Mouse (Mus musculus): ENCODE results near the gene Odf2l.

Gene Odf2l

DNA sequence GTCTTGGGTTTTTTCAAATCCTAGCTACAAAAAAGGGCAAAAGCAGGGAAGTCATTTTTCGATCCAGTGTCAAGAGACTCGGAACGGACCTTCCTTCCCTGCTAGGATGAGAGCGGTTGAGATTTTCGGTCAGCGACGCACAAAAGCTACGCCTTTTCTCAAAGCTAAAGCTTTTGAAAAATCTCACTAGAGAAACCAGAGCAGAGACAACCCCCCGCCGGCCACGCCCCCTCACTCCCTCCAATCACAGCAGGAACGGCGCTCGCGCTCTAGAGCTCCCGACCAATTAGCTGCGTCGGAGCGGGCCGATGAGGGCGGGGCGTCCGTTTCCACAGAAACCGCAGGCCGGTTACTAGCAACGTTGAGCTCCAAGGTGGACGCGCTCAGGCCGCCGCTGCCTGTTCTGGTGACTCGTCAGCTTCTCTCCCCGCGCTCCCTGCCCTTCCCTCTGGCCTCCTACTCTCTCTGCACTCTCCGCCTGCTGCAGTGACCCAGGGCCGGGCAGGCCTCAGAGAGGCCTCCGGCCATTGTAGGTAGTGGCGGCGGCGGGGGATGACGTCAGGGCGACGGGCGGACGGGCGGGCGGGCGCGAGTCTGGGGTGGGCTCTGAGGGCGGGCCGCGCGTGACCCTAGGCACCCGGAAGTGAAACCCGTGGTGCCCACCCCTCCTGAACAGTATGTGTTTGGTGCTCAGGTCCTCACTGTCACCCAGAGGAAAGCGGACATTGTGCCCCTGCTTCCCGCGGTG lies at the start of gene Odf2l:
TSS of gene Odf2l (plus strand) at position 335 of the 748 bp plus-strand sequence.
- peak; percentile 98 for DNase-seq

DNA sequence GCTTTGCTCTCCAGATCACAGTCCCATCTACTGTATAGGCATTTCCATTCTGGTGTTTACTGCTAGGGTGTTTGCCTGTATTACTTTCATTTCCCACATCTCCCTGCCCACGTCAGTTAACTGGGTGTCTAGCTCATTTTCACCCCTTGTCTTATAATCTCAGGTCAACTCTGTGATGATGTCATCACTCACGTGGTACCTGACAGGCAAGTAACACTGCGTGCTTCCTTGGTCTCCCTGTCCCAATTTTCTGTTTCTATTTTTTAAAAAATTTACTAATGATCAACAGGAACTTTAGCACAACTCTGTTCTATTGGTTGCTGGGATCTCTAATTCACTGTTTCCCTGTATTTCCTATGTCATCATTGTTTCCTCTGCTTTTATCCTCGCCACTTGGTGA lies 49.4 kb upstream of the Odf2l start:
- DNase-seq: no peak

DNA sequence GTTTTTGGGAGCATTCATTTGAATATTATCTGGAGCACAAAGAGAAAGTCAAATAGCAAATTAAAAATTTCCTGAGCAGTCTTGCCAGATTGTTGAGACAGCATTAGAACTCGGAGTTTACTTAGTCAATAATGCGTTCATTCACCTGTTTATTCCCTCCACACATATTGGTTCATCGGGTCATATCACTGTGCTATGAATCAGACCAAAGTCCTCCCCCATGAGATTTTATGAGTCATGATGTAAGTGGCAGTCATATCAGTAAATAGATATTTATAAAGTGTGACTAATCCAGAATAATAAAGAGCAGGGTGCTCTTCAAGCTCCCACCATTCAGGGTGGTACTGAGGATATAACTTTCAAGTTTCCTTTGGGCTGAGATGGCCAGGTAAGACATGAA lies 46.0 kb upstream of the Odf2l start:
- no peak for DNase-seq

DNA sequence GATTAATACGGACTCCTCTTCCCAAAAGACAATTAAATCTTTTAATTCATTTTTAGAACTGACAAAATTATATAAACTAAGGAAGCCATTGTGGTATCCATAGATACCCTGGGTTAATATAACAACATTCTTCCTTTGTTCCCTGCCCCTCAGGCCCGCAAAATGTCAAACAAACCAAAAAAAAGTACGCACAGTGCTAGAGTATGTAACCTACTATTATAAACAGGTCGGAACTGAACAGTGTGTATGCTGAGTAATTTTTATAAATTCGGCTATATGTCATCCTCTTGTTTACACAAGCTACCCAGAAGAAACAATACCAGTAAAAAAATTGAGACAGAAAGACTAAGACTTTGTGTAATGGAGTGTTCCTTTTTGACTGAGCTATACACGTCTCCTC lies 40.0 kb upstream of the Odf2l start:
- no peak for DNase-seq

DNA sequence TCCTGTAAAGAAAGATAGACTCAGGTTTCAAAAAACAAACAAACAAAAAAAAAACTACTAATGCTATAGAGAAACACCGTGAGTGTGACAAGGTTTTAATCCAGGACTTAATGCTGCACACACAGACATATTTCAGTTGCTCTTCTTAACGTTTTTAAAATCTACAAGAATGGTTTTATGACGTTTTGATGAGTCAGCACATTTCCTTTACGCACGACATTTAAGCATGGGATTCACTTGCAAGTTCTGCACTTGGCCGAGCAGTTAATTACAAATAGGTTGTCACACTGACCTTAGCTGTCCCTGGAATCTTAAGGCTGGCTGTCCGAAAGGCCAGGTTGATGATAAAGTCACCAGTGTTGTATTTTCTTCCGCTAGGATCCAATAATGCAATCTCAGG lies 37.5 kb upstream of the Odf2l start:
- DNase-seq: no peak

DNA sequence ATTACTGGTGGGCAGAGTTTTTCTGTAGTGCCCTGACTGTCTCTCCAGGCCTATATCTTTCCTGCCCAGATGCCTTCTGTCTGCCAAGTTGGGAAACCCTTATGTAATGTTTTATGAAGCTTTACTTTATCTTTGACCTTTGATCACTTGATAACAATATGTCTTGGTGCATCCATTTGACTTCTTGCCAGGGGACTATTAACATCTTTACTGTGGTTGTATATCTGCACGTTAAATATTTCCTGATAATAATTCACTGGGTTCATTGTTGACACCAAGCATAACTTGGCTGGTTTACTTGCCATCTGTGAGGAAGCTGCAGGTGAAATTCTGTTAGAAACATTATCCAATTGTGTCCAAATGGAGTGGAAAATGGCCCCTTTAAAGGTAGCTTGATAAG lies 35.3 kb upstream of the Odf2l start:
- DNase-seq: no peak

DNA sequence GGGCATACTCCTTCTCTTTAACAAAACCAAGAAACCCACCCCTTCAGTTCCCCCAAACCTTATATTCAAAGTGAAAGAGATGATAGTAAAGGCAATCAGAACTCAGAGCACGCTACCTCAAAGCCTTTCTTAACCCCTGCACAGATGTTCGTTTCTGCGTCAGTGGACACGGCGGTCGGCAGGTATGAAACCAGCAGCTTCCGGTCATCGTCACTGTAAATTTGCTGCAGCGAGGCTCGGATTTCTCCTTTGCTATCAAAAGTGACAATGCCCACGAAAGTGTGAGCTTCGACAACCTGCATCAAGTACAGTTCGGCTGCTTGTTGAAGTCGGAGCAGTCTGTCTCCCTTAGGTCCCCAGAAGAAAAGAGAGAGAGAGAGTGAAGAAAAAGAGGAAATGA lies 32.2 kb upstream of the Odf2l start:
- DNase-seq: no peak

DNA sequence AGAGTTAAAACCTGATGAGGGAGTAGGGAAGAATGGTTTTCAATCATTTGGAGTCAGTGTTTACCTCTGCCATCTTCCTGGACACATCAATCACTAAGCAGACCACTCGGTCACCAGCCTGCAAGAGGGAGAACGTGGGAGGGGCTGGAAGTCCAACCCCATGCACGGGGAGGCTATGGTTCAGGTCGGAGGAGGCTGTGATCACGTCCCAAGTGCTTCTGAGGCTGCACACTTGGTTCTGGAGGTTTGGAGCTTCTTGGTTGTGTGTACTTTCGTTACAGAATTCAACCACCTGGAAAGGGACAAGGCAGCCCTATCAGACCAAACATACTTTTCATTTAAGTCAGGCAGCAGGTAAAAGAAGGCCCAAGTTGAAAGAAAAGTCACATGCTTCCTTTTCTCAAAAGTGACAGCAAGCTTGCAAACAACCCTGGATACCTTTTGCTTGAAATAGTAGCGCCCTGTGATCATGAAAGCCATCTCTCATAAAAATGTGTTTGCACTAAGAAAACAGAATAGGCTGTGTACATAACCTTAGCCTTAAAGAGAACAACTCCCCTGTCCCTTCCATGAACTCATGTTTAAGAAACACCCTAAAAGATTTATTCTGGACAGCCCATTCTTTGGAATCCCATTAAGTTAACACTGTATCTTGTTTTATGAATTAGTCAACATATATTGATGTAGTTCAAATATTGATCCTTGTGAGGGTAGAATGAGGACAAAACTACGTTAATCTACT lies 30.4 kb upstream of the Odf2l start:
- DNase-seq: no peak

DNA sequence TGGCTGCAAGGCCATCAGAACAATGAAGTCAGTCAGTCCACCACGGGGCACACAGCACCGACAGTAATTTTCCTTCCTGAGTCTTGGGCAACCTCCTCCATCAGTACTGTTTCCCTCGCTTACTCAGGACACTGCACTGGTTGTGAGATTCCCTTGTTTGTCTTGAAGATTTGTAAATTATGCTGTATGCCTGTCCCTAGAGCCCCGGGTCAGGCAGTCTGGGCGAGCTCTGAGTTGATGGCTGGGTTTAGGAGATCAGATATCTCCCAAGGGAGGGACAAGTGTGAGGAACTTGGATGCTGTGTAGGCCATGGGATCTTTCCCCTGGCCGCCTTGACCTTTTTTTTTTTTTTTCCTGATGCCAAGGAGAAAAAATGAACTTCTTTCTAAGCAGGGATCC lies 19.1 kb upstream of the Odf2l start, which contains the start of gene Clca2:
TSS of gene Clca2 (minus strand) at position 153 of the 400 bp plus-strand sequence.
- DNase-seq: no peak

DNA sequence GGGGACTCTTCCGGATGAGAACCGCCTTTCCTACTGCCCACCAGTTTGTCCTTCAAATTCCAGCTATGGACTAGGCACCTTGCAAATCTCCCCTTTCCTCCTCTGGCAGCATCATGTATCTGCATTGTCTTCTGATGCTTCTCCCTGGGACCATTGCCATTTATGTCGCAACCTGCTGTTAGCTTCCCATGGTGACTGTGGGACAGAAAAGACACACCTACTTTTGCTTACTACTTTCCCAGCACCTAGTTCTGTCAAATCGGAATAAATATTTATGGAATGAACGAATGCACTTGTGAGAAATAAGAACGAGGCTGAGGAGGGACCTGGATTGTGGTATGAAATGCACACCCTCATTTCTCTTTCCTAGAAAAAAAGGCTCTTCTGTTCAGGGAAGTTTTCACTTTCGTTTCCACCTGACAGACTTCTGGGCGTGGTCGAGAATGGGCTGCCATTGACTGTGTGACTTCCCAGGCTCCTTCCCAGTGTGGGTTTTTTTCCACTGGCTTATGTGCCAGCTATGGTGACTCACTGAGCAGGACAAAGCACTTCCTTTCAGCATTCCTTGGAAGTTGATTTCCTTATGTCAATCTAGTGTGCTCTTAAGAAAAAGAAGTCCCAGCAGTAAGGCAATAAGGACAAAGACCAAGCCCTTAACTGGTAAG lies 16.4 kb upstream of the Odf2l start:
- no peak for DNase-seq

DNA sequence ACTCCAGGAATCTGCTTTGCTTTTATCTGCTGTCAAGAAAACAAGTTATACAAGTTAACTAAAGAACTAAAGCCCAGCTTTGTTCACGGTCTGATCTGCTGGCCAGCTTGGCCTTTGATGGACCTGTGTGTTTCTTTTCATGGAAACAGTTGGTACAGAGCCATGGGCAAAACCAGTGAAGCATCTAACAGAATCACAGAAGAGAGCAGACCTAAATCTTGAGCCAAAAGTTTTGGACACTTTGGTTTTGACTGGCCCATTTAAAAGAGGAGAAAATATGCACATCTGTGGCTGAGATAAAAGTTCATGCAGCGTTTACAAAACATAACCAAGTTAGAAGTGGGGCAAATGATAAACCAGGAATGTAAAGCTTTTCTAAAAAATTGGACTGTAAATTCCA lies 15.1 kb upstream of the Odf2l start:
- DNase-seq: no peak

DNA sequence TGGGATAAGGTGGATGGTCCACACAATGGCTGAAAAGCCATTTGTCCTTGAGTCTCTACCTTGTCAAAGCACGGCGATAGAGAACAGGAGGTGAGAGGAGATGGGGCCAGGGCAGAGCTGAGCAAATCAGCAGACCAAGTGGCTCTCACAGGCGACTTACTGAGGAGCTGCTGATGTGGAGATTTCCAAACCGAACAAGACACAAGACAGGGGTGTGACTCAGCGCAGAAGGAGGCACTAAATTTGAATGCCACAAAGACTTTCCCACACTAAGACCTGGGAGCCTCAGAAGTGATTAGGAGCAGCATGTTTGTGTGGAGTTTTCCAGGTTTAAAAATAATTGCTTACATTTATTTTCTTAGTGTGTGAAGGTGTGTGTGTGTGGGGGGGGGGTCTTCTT lies 14.6 kb upstream of the Odf2l start:
- DNase-seq: no peak

DNA sequence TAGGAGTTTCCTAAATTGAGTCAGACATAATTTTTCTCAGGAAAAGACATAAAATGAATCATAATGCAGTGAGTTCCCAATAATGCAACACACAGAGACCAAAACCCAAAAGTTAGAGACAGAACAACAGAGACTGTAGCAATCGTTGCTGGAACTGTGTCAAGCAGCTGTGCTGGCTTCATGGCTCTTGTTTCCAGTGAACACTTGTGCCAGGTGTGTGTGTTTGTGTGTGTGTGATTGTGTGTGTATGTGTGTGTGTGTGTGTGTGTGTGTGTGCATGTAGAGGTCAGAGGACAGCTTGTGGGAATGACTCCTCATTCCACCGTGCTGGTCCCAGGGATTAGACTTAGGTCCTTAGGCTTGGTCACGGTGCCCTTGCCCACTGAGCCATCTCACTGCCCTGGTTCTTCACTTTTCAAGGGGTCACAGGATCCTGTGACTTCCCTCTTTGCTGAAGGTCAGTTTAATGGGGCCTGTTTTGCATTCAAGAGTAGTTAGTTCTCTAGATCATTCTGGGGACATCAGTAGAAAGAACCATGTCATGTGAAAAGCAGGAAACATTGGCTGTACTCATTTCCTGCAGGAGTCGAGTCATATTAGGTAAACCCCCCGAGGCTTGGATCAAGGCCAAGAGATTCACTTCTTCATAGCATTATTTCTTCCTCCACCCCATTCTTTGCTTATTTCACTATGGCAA lies 13.2 kb upstream of the Odf2l start:
- no peak for DNase-seq

DNA sequence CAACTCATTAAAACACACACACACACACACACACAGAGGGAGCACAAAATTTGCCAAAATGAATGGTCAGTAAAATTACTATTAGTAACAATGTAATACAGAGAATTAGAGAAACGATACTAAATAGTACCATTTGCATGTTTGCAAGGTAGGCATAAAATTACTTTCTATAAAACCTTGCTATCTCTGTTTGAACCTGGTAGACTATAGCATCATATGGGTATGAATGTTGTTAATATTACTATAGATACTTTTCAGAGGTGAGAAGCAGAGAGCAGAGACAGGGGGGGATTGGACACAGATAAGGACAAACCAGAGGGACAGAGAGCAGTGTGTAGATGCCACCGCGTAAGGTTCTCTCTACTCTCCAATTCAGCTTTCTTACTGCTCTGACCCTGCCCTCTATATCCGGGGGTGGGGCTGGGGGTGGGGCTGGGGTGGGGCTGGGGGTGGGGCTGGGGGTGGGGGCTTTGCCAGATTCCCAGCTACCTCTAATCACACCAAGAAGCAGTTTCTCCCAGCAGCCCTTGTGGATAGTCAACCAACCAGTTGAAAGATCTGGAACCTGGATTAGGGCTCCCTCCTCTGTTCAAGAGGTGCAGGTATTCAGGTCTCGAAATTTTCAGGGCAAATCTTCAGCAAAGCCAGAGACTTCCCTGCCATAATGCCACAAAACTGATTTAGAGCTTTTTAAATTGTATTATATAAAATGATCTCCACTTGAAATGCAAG lies 12.4 kb upstream of the Odf2l start:
- no peak for DNase-seq

DNA sequence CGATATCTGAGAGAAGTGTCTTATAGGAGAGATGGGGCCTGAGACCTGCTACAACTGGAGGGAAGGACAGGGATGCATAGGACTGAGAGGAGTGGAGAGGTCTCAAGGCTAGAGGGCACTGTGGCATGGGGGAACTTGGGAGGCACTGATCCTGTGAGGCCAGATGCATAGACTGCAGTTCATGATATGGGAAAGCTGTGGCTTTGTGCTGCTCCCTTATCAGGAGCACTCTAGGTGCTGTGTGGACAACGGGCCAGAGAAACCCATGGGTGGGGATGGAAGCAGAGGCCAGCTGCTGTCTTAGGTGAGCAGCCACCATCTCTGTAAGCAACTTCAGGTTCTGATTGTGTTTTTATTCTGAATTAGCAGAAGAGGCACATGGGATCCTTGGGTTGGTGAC lies 3.2 kb upstream of the Odf2l start:
- no peak for DNase-seq

DNA sequence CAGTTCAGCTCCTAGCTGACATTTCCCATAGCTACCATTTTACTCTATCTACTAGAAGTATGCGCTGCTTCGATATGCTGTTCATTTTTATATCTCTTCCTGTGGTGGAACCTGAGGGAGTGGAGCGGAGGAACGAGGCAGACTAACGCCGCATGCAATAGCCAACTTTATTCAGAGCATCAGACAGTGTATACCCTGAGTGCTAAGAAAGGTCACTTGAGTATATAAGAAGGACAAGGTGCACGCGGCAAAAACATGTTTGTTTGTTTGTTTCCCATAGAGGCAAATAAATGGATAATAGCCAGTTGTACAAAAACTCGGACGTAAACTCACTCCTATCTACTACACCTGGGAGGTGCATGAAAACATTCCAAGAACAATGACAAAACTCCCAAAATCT lies 751 bp upstream of the Odf2l start:
- DNase-seq: no peak

DNA sequence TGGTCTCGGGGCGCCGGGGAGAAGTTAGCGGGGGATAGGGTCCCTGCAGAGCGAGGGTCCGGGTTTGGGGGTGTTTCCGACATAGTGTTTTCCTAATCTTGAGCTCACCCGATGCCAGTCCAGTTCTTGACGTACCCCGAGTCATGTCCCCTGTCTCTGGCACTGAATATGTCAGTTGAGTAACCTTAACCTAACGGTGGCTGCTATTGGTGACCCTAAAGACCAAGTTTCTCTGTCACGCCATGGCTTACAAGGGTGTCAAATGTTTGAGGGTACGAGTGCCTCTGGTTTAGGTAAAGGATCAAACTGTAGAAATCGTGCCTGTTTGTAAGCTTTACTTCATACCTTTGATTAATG lies 592 bp downstream of the Odf2l start:
- no peak for DNase-seq

DNA sequence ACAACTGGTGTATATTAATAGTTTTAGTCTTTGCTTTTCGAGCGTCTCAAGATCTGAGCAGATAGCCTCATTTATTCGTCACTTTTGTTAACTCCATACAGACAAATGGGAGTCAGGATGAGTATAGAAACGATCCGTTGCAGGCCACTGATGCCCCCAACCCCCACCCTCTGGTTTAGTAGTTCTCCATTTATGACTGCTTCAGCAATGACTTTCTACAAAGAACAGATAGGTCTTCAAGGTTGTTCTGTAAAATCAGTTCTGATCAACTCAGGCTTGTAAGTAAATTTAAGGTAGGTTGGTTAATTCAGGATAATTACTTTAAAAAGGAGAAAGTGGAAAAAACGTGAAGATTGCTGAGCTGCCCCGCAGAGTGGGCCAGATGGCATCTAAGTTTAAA lies 1.0 kb downstream of the Odf2l start:
- DNase-seq: no peak

DNA sequence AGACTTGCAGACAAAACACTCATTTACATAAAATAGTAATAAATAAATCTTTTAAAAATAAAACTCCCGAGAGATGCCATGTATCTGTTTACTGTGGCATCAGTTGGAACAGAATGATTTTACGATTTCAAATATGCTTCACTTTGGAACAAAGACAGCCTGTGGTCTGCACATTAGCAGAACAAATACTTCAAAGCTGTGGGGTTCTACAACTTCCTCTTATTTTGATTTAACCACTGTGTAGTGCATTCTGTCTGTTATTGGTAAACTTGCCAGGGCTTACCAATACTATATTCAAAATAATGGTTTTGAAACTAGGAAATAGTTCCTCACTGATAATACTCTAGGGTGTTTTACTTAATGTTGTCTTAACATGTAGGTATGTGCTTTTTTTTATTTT lies 8.2 kb downstream of the Odf2l start:
- no peak for DNase-seq

DNA sequence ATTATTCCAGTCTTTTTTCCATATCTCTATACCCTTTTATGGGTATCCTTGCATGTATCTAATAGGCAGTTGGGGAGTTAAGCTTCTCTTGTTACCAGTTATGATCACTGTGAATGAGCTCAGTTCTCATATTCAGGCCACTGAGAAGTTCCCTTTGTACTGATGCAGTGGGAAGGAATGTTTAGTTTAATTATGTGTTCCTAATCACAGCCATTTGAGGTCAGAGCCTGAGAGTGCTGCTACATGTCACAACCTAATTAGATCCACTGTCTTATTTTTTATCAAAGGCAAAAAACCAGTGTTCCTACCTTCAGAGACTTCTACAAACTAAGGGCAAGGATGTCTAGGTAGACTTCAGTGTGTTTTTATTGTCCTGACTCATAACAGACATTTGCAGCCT lies 11.0 kb downstream of the Odf2l start:
- DNase-seq: no peak

DNA sequence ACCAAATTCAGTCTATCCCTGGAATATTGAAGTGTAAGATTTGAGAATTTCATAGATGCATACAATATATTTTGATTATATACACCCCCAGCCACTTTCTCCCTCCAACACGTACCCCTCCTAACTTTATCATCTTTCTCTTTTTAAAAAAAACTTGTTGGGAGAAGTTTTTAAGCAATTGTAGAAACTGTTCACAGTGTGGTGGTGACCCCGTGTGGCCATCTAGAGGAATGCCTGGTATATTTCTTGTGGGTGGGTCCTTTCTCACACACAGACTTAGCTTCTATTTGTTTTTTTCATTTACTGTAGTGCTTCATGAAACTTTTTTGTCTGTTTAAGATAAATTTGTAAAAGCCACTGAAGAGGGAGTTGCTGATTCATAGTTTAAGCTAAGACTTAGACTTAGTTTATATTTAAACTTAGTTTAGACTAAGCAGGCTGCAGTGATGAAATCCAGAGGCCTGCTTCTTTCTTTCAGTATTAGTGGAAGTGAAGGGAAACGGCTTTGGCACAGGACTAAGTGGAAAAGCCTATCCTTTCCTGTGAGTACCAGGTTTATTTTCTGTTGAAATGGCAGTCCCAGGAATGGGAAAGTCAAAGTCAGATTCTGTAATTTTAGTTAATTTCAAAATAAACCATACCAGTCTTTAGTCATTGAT lies 13.0 kb downstream of the Odf2l start:
- DNase-seq: peak; percentile 58

DNA sequence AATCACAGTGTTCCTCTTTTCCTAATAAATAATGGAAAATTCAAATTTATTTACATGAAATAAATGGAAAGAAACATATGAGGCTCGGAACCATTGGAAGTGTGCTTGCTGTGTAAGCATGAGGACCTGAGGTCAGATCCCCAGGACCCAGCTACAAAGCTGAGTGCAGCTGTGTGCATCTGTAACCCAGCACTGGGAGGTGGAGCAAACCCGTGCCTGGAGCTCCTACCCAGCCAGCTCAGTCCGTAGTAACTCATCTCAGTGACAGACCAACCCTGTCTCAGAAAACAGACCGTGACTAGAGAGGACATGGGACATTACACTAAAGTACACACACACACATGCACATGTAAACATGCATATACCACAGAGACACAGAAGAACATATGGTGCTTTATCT lies 21.8 kb downstream of the Odf2l start:
- DNase-seq: no peak
